Mouse (Mus musculus): ENCODE results near the gene Gba.

DNA sequence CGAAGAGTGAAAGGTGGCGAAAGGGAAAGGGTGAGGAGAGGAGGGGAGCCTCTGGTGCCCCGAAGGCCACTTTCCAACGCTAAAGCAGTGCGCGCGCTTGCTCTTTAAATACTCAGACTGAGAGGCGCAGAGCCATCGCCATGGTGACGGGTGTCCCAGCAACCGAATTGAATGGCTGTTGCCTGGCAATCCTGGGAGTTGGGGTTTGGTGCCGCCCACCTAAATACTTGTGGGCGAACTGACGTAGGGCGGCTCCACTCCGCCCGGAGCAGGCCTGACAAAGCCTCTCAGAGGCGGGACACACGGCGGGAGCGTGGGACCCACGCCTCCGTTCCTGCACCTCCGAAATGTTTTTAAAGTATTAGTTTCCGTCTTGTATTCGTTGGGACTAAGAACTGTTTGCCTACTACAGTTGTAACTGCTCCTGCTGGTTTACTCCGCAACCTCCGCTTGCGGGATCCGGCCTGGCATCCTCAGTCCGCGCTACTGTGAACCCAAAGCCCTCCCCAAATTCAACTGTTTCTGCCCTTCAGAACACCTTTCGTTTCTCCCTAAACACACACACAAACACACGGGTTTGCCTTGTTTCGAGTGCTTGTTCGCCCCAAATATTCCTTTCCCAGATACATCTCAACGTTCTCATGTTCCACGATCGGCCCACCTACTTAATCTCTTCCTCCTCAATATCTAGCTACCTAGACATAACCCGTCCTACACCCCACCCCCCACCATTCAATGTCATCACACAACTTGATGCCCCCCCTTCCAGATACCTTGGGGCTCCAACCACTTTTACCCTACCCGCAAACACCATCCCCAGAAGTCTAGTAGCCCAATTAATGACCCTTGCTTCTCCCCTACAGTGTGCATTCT is 24.8 kb downstream of the Gba start:
- TF ChIP-seq POLR2A (IDR thresholded peaks at IDR 0.05; ENCODE audit: insufficient read depth, low read depth, low read length) (0 out of 2 replicates have a peak, but pooled peaks have one; percentile 32), CTCF (IDR thresholded peaks at IDR 0.05; ENCODE audit: insufficient read depth, low read depth, low read length) (no peak)
